Mouse (Mus musculus): ENCODE data around the gene Ttc7b. TPM values are rescaled to one million over a fixed set of nuclear protein-coding genes. Genes with fewer than 3 reads are reported as not detected.

The Ttc7b gene
- polyA plus RNA-seq, 1 experiment, result 18.2 TPM

Other genes starting within 250 kb of the Ttc7b start
- 1.9 TPM for gene Rps6ka5, start 206.2 kb upstream of the Ttc7b start, polyA plus RNA-seq (2012; fragmentation: generic; extraction: Trizol)